Mouse (Mus musculus) cortical plate, adult 2 months (tissue): ENCODE data around the gene Gm49369.

Source experiments
- CTCF ChIP-seq: fragments of 200-500 bp; IDR thresholded peaks from 2 replicates; pipeline ENCODE4 v1.5.1; 2011; ENCODE audit warnings: mild to moderate bottlenecking, control low read depth, low read length; ENCODE audit not compliant: insufficient read depth; ENCODE audit errors: extremely low read depth
- POLR2A ChIP-seq: fragments of 200-500 bp; IDR thresholded peaks from 2 replicates; pipeline ENCODE4 v1.6.1; 2011; ENCODE audit warnings: mild to moderate bottlenecking, low read length, control low read depth; ENCODE audit not compliant: insufficient read depth; ENCODE audit errors: extremely low read depth

DNA sequence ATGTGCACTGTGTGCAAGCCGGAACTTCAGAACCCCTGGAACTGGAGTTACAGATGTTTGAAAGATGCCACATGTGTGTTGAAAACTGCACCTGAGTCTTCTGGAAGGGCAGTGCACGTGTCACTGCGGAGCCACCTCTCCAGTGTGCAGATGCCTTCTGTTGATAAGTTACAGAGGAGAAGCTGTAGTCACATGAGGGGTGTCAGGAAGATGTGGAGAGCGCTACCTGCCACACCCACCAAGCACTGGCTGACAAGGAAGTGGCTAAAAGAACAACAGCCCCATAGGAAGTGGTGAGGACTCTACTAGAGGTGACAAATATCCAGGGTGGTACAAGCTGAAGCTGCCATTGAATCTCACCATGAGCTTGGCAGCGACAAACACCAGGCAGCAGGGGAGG lies 28.6 kb downstream of the Gm49369 start:
- no peak for TF ChIP-seq CTCF
- no peak for TF ChIP-seq POLR2A
